Mouse (Mus musculus) CH12.LX (cell line): ENCODE results near the gene Col6a6.

Experiments
- CTCF ChIP-seq, 2 experiments: IDR thresholded peaks in 1 of 2; conservative IDR thresholded peaks in 1 of 2; 2 replicates each; pipeline ENCODE4 v1.5.1; 2011 to 2012; ENCODE audit warnings: low read depth in 2 of 2, low read length in 2 of 2, improper control_type of control experiment in 1 of 2, inconsistent platforms in 1 of 2, mild to moderate bottlenecking in 1 of 2, moderate library complexity in 1 of 2
- EP300 ChIP-seq: IDR thresholded peaks from 2 replicates; pipeline ENCODE4 v1.6.1; 2011; ENCODE audit warnings: low read length, improper control_type of control experiment
- POLR2A ChIP-seq: IDR thresholded peaks from 2 replicates; pipeline ENCODE4 v1.6.1; 2011; ENCODE audit warnings: low read depth, mild to moderate bottlenecking, improper control_type of control experiment, low read length
- SIN3A ChIP-seq: IDR thresholded peaks from 2 replicates; pipeline ENCODE4 v1.6.1; 2012; ENCODE audit warnings: low read length, improper control_type of control experiment, inconsistent platforms
- UBTF ChIP-seq: IDR thresholded peaks from 2 replicates; pipeline ENCODE4 v1.6.1; 2012; ENCODE audit warnings: low read depth, mild to moderate bottlenecking, inconsistent platforms, low read length, improper control_type of control experiment, moderate library complexity
- ZC3H11A ChIP-seq: IDR thresholded peaks from 2 replicates; pipeline ENCODE4 v1.6.1; 2012; ENCODE audit warnings: low read depth, mild to moderate bottlenecking, inconsistent platforms, low read length, improper control_type of control experiment
- ZMIZ1 ChIP-seq: IDR thresholded peaks from 2 replicates; pipeline ENCODE4 v1.6.1; 2012; ENCODE audit warnings: low read depth, mild to moderate bottlenecking, inconsistent platforms, low read length, improper control_type of control experiment

GRCm38 (mm10) chr9:105791810-105792209 lies 36.1 kb downstream of the Col6a6 start:
- TF ChIP-seq UBTF: no peak
- no peak for TF ChIP-seq ZC3H11A
- TF ChIP-seq SIN3A: no peak
- no peak for TF ChIP-seq CTCF (conservative IDR thresholded peaks at IDR 0.05 in 1 of 2, IDR thresholded peaks at IDR 0.05 in 1 of 2; ENCODE audit: low read depth in 2 of 2, low read length in 2 of 2)
- no peak for TF ChIP-seq EP300
- no peak for TF ChIP-seq ZMIZ1
- no peak for TF ChIP-seq POLR2A
